ENCODE assay signal across 21 mouse cellular contexts in genomic region chr9:118519101-118519500, GRCm38 (mm10). TPM values are rescaled to one million over a fixed set of nuclear protein-coding genes. Genes with fewer than 3 reads are reported as not detected.
DNase-seq lines count a peak whose midpoint lies in the region; ATAC-seq lines count a peak whose summit lies in the region.
"Had no signal": no experiment of that assay in that cellular context is flagged by ENCODE, and none has a peak within 500 bp of the region (broad histone marks: within the 10 kb centered on the region; RNA-seq: fewer than 3 reads in every experiment).

No protein-coding gene starts in this region.

- WGBS in embryonic facial prominence, embryonic 14.5 days: 56% methylated on average over 8 of the region's 8 CpGs
- WGBS in embryonic facial prominence, embryonic 10.5 days: 74% methylated on average over 8 of the region's 8 CpGs
- WGBS in heart, embryonic 14.5 days: 46% methylated on average over 8 of the region's 8 CpGs
- WGBS in midbrain, embryonic 11.5 days: 78% methylated on average over 8 of the region's 8 CpGs
- 81% methylated on average over 8 of the region's 8 CpGs for WGBS in midbrain, embryonic 14.5 days

- no peak overlapping the region for H3K4me3 ChIP-seq in embryonic facial prominence, embryonic 14.5 days (ENCODE audit: low read depth, low read length)
- no peak overlapping the region for H3K4me3 ChIP-seq in embryonic facial prominence, embryonic 10.5 days
- no peak overlapping the region for H3K4me3 ChIP-seq in heart, embryonic 14.5 days (ENCODE audit: control insufficient read depth in 1 of 2, insufficient read depth in 1 of 2, low read depth in 1 of 2, low read length in 2 of 2)
- H3K4me3 ChIP-seq in midbrain, embryonic 11.5 days (ENCODE audit: low read depth, low read length): no peak overlapping the region
- no peak overlapping the region for H3K4me3 ChIP-seq in midbrain, embryonic 14.5 days (replicated peaks; ENCODE audit: low read depth, low read length)
- H3K4me3 ChIP-seq: forebrain, embryonic 12.5 days; hindbrain, embryonic 10.5 days; limb, embryonic 15.5 days; liver, embryonic 15.5 days; neural tube, embryonic 12.5 days had no signal

- H3K9ac ChIP-seq in embryonic facial prominence, embryonic 14.5 days (ENCODE audit: low read depth, low read length): no peak overlapping the region
- peak overlapping the region; percentile 34; the same call in 1 of the 2 replicates for H3K9ac ChIP-seq in heart, embryonic 14.5 days (ENCODE audit: low read length)
- 0 out of 2 replicates have a peak overlapping the region, but pooled peaks have one; percentile 12 for H3K9ac ChIP-seq in midbrain, embryonic 11.5 days (ENCODE audit: low read length)
- H3K9ac ChIP-seq in midbrain, embryonic 14.5 days (replicated peaks; ENCODE audit: low read length): no peak overlapping the region
- H3K9ac ChIP-seq: forebrain, embryonic 12.5 days; limb, embryonic 15.5 days; liver, embryonic 15.5 days; neural tube, embryonic 12.5 days had no signal

- no peak overlapping the region for H3K4me2 ChIP-seq in embryonic facial prominence, embryonic 14.5 days (ENCODE audit: low read depth, low read length)
- H3K4me2 ChIP-seq in heart, embryonic 14.5 days (ENCODE audit: low read length): peak overlapping the region; percentile 9; the same call in 1 of the 2 replicates
- no peak overlapping the region for H3K4me2 ChIP-seq in midbrain, embryonic 11.5 days
- no peak overlapping the region for H3K4me2 ChIP-seq in midbrain, embryonic 14.5 days (ENCODE audit: low read length)
- H3K4me2 ChIP-seq: forebrain, embryonic 12.5 days; limb, embryonic 15.5 days; liver, embryonic 15.5 days; neural tube, embryonic 12.5 days had no signal

- ATAC-seq in embryonic facial prominence, embryonic 14.5 days (ENCODE audit: low read depth): no peak
- ATAC-seq in heart, embryonic 14.5 days (ENCODE audit: insufficient number of reproducible peaks, insufficient read depth, low FRiP score, low read depth): no peak
- no peak for ATAC-seq in midbrain, embryonic 11.5 days (ENCODE audit: low FRiP score)
- ATAC-seq in midbrain, embryonic 14.5 days (ENCODE audit: low FRiP score, low TSS enrichment): no peak
- ATAC-seq: hindbrain, postnatal 0 days; intestine, postnatal 0 days had no signal

- DNase-seq in embryonic facial prominence, embryonic 14.5 days (ENCODE audit: low spot score): peak; percentile 17
- DNase-seq in embryonic facial prominence, embryonic 10.5 days (ENCODE audit: low spot score): no peak
- no peak for DNase-seq in heart, adult 9 months (ENCODE audit: low spot score in 2 of 2)
- DNase-seq in midbrain, embryonic 11.5 days (ENCODE audit: low spot score, missing footprints): no peak
- DNase-seq in midbrain, embryonic 14.5 days: no peak
- DNase-seq in urinary bladder, postnatal 14 days (ENCODE audit: low spot score): no peak
- DNase-seq: cerebellum, adult 18-20 months; cerebellum, postnatal 36 days; gastrocnemius, postnatal 36 days; right cerebral cortex, postnatal 4 days; thymus, postnatal 14 days had no signal

- H3K4me1 ChIP-seq in embryonic facial prominence, embryonic 14.5 days (ENCODE audit: control insufficient read depth, insufficient read depth, low read length): peaks cover 8% of the 10 kb centered on the region; the same call in 1 of the 2 replicates
- peaks cover 21% of the 10 kb centered on the region for H3K4me1 ChIP-seq in embryonic facial prominence, embryonic 10.5 days
- H3K4me1 ChIP-seq in heart, embryonic 14.5 days (ENCODE audit: control insufficient read depth in 2 of 2, insufficient read depth in 2 of 2, low read length in 2 of 2): peaks cover 25 to 67% of the 10 kb centered on the region in 2 experiments
- H3K4me1 ChIP-seq in midbrain, embryonic 11.5 days (ENCODE audit: control insufficient read depth, insufficient read depth, low read length): no peaks in the 10 kb centered on the region; the same call in 1 of the 2 replicates
- H3K4me1 ChIP-seq in midbrain, embryonic 14.5 days (ENCODE audit: control insufficient read depth, insufficient read depth, low read length): no peaks in the 10 kb centered on the region

- no peak overlapping the region for H3K27ac ChIP-seq in embryonic facial prominence, embryonic 14.5 days (replicated peaks; ENCODE audit: low read depth, low read length)
- H3K27ac ChIP-seq in embryonic facial prominence, embryonic 10.5 days (replicated peaks): no peak overlapping the region
- H3K27ac ChIP-seq in heart, embryonic 14.5 days (replicated peaks in 1 of 2; ENCODE audit: control insufficient read depth in 1 of 2, insufficient read depth in 1 of 2, low read depth in 2 of 2, low read length in 2 of 2): peak overlapping the region; percentile 51
- no peak overlapping the region for H3K27ac ChIP-seq in midbrain, embryonic 11.5 days (ENCODE audit: low read depth, low read length)
- H3K27ac ChIP-seq in midbrain, embryonic 14.5 days (replicated peaks; ENCODE audit: low read depth, low read length): no peak overlapping the region
- H3K27ac ChIP-seq: forebrain, embryonic 12.5 days; hindbrain, embryonic 10.5 days; hindbrain, postnatal 0 days; limb, embryonic 15.5 days; liver, embryonic 15.5 days; neural tube, embryonic 12.5 days; stomach, postnatal 0 days had no signal

- peaks cover 29% of the 10 kb centered on the region for H3K36me3 ChIP-seq in embryonic facial prominence, embryonic 14.5 days (ENCODE audit: control insufficient read depth, insufficient read depth, low read length)
- peaks cover 45% of the 10 kb centered on the region for H3K36me3 ChIP-seq in embryonic facial prominence, embryonic 10.5 days (replicated peaks)
- peaks cover 35% of the 10 kb centered on the region for H3K36me3 ChIP-seq in heart, embryonic 14.5 days (ENCODE audit: control insufficient read depth, insufficient read depth, low read length)
- no peaks in the 10 kb centered on the region for H3K36me3 ChIP-seq in midbrain, embryonic 11.5 days (ENCODE audit: control insufficient read depth, insufficient read depth, low read length)
- peaks cover 25% of the 10 kb centered on the region for H3K36me3 ChIP-seq in midbrain, embryonic 14.5 days (ENCODE audit: control insufficient read depth, insufficient read depth, low read length)

- H3K9me3 ChIP-seq in embryonic facial prominence, embryonic 14.5 days (ENCODE audit: control insufficient read depth, low read length): no peaks in the 10 kb centered on the region
- H3K9me3 ChIP-seq in embryonic facial prominence, embryonic 10.5 days: no peaks in the 10 kb centered on the region
- no peaks in the 10 kb centered on the region for H3K9me3 ChIP-seq in heart, embryonic 14.5 days (ENCODE audit: control insufficient read depth, low read length)
- H3K9me3 ChIP-seq in midbrain, embryonic 11.5 days (ENCODE audit: control insufficient read depth, low read length): no peaks in the 10 kb centered on the region
- no peaks in the 10 kb centered on the region for H3K9me3 ChIP-seq in midbrain, embryonic 14.5 days (ENCODE audit: control insufficient read depth, low read length)
- H3K9me3 ChIP-seq: forebrain, embryonic 12.5 days; hindbrain, embryonic 10.5 days; limb, embryonic 15.5 days; liver, embryonic 15.5 days; neural tube, embryonic 12.5 days had no signal

- H3K27me3 ChIP-seq in embryonic facial prominence, embryonic 14.5 days (replicated peaks; ENCODE audit: control insufficient read depth, insufficient read depth, low read length): no peaks in the 10 kb centered on the region
- H3K27me3 ChIP-seq in embryonic facial prominence, embryonic 10.5 days (replicated peaks; ENCODE audit: low read depth, poor library complexity, severe bottlenecking): no peaks in the 10 kb centered on the region
- H3K27me3 ChIP-seq in heart, embryonic 14.5 days (ENCODE audit: control insufficient read depth, insufficient read depth, low read length): no peaks in the 10 kb centered on the region
- no peaks in the 10 kb centered on the region for H3K27me3 ChIP-seq in midbrain, embryonic 11.5 days (ENCODE audit: control insufficient read depth, insufficient read depth, low read length)
- H3K27me3 ChIP-seq in midbrain, embryonic 14.5 days (ENCODE audit: control insufficient read depth, insufficient read depth, low read length): no peaks in the 10 kb centered on the region
- H3K27me3 ChIP-seq: forebrain, embryonic 12.5 days; limb, embryonic 15.5 days; liver, embryonic 15.5 days; neural tube, embryonic 12.5 days had no signal

RNA-seq across cellular contexts. Expression of gene Golga4, which starts 13.0 kb away (rescaled TPM):
- polyA plus RNA-seq in embryonic facial prominence, embryonic 14.5 days (2014; fragmentation: Nextera tagmentation; extraction: Ambion mirVana): 48.5 and 52.2 TPM in 2 replicates
- 41.6 and 43.1 TPM in 2 replicates for polyA plus RNA-seq in embryonic facial prominence, embryonic 10.5 days (2016; fragmentation: Nextera tagmentation; extraction: Ambion mirVana)
- polyA plus RNA-seq in heart, embryonic 14.5 days (2014; fragmentation: Nextera tagmentation; extraction: Ambion mirVana): 61.0 and 64.0 TPM in 2 replicates
- 48.5 and 48.7 TPM in 2 replicates for polyA plus RNA-seq in midbrain, embryonic 11.5 days (2014; fragmentation: Nextera tagmentation; extraction: Ambion mirVana)
- polyA plus RNA-seq in midbrain, embryonic 14.5 days (2014; fragmentation: Nextera tagmentation; extraction: Ambion mirVana): 47.8 and 53.3 TPM in 2 replicates

RNA-seq across cellular contexts. Expression of gene Eomes, which starts 41.1 kb away (rescaled TPM):
- 0.07 and 0.08 TPM in 2 replicates for polyA plus RNA-seq in embryonic facial prominence, embryonic 14.5 days (2014; fragmentation: Nextera tagmentation; extraction: Ambion mirVana)
- polyA plus RNA-seq in embryonic facial prominence, embryonic 10.5 days (2016; fragmentation: Nextera tagmentation; extraction: Ambion mirVana): 0.24 and 0.36 TPM in 2 replicates
- polyA plus RNA-seq in heart, embryonic 14.5 days (2014; fragmentation: Nextera tagmentation; extraction: Ambion mirVana): not detected in 2 replicates
- polyA plus RNA-seq in midbrain, embryonic 11.5 days (2014; fragmentation: Nextera tagmentation; extraction: Ambion mirVana): 0.33 and 1.1 TPM in 2 replicates
- 1.6 and 1.9 TPM in 2 replicates for polyA plus RNA-seq in midbrain, embryonic 14.5 days (2014; fragmentation: Nextera tagmentation; extraction: Ambion mirVana)
- polyA plus RNA-seq: hindbrain, embryonic 10.5 days; intestine, postnatal 0 days; kidney, embryonic 16.5 days; liver, embryonic 15.5 days had no signal

Comparison
In these comparisons a context has a peak if more than half of its experiments do, and no peak if none do; other contexts are left out.
1. H3K9ac ChIP-seq: peak in heart, embryonic 14.5 days (single experiment) and midbrain, embryonic 11.5 days (single experiment); none in embryonic facial prominence, embryonic 14.5 days (single experiment) and midbrain, embryonic 14.5 days (single experiment).
2. H3K27ac ChIP-seq: peak in heart, embryonic 14.5 days (2 of 2); none in embryonic facial prominence, embryonic 14.5 days (single experiment), embryonic facial prominence, embryonic 10.5 days (single experiment), midbrain, embryonic 11.5 days (single experiment) and midbrain, embryonic 14.5 days (single experiment).